Mouse (Mus musculus) liver, embryonic 14.5 days (tissue): ENCODE measurements around the gene Gpalpp1. TPM values are rescaled to one million over a fixed set of nuclear protein-coding genes. Genes with fewer than 3 reads are reported as not detected.

Source experiments
- ATAC-seq: fragments of 200-750 bp; cut with Nextera tagmentation; 2 replicates; pipeline ENCODE4 v1.8.0; 2017; ENCODE audit warnings: moderate number of reproducible peaks, mild to moderate bottlenecking, moderate library complexity; ENCODE audit not compliant: insufficient read depth
- DNase-seq, 3 experiments: peaks; one replicate each; pipeline ENCODE4 v3.0.0-alpha.2; 2012 to 2013; ENCODE audit warnings: low read depth in 3 of 3, low spot score in 3 of 3
- H3K27ac ChIP-seq: fragments of 300-500 bp; sonication (generic); 2 replicates; pipeline ENCODE4 v1.5.1; 2014; ENCODE audit warnings: moderate library complexity, mild to moderate bottlenecking, control low read depth, inconsistent platforms
- H3K27me3 ChIP-seq: fragments of 300-500 bp; sonication (generic); 2 replicates; pipeline ENCODE4 v1.6.1; 2014; ENCODE audit warnings: mild to moderate bottlenecking, low read length, moderate library complexity; ENCODE audit not compliant: control insufficient read depth, insufficient read depth
- H3K36me3 ChIP-seq: fragments of 300-500 bp; sonication (generic); replicated peaks from 2 replicates; pipeline ENCODE4 v1.6.1; 2014; ENCODE audit warnings: low read depth; ENCODE audit not compliant: control insufficient read depth, insufficient read depth
- H3K4me1 ChIP-seq, 2 experiments: fragments of 200-500 bp in 1 of 2; fragments of 300-500 bp in 1 of 2; sonication (generic) in 1 of 2; replicated peaks; 2 replicates each; pipeline ENCODE4 v1.6.1; 2012 to 2014; ENCODE audit warnings: antibody characterized with exemption in 1 of 2, inconsistent platforms in 1 of 2, low read length in 1 of 2; ENCODE audit not compliant: control insufficient read depth in 2 of 2, insufficient read depth in 2 of 2
- H3K4me2 ChIP-seq: fragments of 300-500 bp; sonication (generic); 2 replicates; pipeline ENCODE4 v1.6.1; 2014; ENCODE audit warnings: low read depth, mild to moderate bottlenecking, control low read depth, moderate library complexity
- H3K4me3 ChIP-seq, 2 experiments: fragments of 200-500 bp in 1 of 2; fragments of 300-500 bp in 1 of 2; sonication (generic) in 1 of 2; 2 replicates each; pipeline ENCODE4 v1.5.1; 2012 to 2014; ENCODE audit warnings: low read depth in 2 of 2, low read length in 2 of 2, mild to moderate bottlenecking in 2 of 2, control low read depth in 1 of 2, inconsistent platforms in 1 of 2, moderate library complexity in 1 of 2; ENCODE audit not compliant: insufficient read depth in 1 of 2
- H3K9ac ChIP-seq: fragments of 300-500 bp; sonication (generic); replicated peaks from 2 replicates; pipeline ENCODE4 v1.6.1; 2014; ENCODE audit warnings: mild to moderate bottlenecking, control low read depth, moderate library complexity
- H3K9me3 ChIP-seq: fragments of 300-500 bp; sonication (generic); 2 replicates; pipeline ENCODE4 v1.6.1; 2016; ENCODE audit warnings: low read length, mixed read lengths; ENCODE audit not compliant: control insufficient read depth
- CTCF ChIP-seq: IDR thresholded peaks from 2 replicates; pipeline ENCODE4 v1.5.1; 2016; ENCODE audit warnings: antibody characterized with exemption, low read depth, control low read depth
- EP300 ChIP-seq: IDR thresholded peaks from 2 replicates; pipeline ENCODE4 v1.6.1; 2016; ENCODE audit warnings: antibody characterized with exemption, low read depth
- WGBS: fragments of 180-500 bp; shearing (Covaris S2); extraction: QIAGEN DNeasy Blood & Tissue Kit; methylation state at CpG from one replicate; pipeline ENCODE4 v1.1.7; 2014; ENCODE audit not compliant: insufficient replicate concordance; 5-methylcytosine and 5-hydroxymethylcytosine counted together
- polyA plus RNA-seq, 2 experiments: library from polyadenylated mRNA; depleted of rRNA in 1 of 2; stranded (reverse) in 1 of 2; unstranded in 1 of 2; fragments of >200 nt; fragmentation: Nextera tagmentation in 1 of 2; extraction: Ambion mirVana in 1 of 2; gene quantifications; 2 replicates each; pipeline versions ENCODE4 v1.2.1 to v1.2.3; 2012 to 2014

Gene Gpalpp1
- polyA plus RNA-seq, 2 experiments, result 3.9 to 5.2 TPM

DNA sequence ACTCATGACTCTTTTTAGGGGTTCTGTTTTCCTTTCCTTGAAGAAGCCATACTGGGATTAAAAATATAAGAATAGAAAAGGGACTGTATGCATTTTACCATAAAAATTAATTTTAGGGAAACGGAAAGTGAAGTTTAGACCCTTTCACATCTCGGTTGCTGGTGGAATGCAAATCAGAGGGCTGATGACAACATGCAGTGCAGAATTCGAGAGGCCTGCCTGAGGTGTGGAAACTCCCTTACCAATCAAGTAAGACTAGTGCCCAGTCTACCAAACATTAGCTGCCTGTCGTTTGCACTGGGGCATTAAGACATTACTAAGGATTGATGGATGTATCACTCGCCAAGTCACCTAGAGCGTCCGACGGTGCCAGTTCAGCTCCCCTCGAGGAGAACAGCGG is 37.7 kb upstream of the Gpalpp1 start:
- Histone ChIP-seq H3K4me1 (peaks cover 17 to 30% of the 10 kb centered on the region in 2 experiments), H3K27ac (no peak overlapping the region), H3K9ac (no peak overlapping the region), H3K4me2 (no peak overlapping the region), H3K36me3 (no peaks in the 10 kb centered on the region), H3K27me3 (no peaks in the 10 kb centered on the region), H3K4me3 (no peak overlapping the region), H3K9me3 (no peaks in the 10 kb centered on the region)
- 79% methylated on average over 10 of the region's 10 CpGs for WGBS
- ATAC-seq (no peak), DNase-seq (no peak)
- no peak for TF ChIP-seq EP300
- TF ChIP-seq CTCF, result no peak

DNA sequence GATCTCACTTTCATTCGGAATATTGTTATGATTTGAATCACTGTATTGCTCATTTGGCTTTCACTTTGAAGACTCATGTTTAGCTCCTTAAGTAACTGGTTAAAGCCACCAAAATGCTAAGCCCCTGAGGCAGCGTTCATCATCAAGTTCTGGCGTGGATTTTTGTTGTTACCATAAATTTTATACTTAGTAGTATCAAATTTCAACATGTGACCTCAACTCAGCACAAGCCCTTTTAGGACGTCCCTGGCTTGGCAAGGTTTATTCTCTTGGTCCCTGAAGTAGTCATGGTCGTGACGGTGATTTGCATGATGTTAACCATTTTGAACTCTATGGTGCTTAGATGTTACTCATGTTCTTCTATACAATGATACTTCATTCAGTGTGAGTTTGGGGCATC is 36.5 kb upstream of the Gpalpp1 start:
- Histone ChIP-seq H3K9me3 (no peaks in the 10 kb centered on the region), H3K4me3 (no peak overlapping the region), H3K36me3 (no peaks in the 10 kb centered on the region), H3K9ac (no peak overlapping the region), H3K27me3 (no peaks in the 10 kb centered on the region), H3K4me2 (no peak overlapping the region), H3K4me1 (peaks cover 17 to 28% of the 10 kb centered on the region in 2 experiments), H3K27ac (no peak overlapping the region)
- no peak for ATAC-seq
- WGBS, result 68% methylated on average over 6 of the region's 6 CpGs
- no peak for TF ChIP-seq CTCF
- no peak for TF ChIP-seq EP300
- DNase-seq, result no peak

DNA sequence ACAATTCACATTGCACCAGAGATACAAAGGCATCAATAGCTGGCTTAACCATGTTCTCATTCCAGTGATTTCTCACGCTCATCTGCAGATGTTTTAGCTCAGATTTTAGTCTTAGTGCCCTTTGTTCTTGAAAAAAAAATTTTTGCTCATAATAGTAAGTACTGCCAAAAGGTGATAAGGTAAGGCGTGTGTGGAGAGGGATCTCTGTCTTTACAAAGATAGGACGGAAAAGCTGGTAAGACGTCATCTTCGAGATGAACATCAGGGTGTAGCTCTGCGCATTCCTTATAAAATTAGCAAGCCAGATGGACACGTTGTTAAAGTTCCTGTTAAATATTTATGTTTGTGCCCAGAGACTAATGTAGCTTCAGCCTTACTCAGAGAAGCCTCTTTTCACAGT is 35.3 kb upstream of the Gpalpp1 start:
- peaks cover 17 to 26% of the 10 kb centered on the region in 2 experiments for H3K4me1 ChIP-seq
- H3K9ac ChIP-seq, result 0 out of 2 replicates have a peak overlapping the region, but pooled peaks have one; percentile 20
- DNase-seq (peak; percentile 48 to 65 (median 51)), ATAC-seq (peak; percentile 84)
- peak overlapping the region; percentile 58 for H3K4me2 ChIP-seq
- H3K36me3 ChIP-seq, result no peaks in the 10 kb centered on the region
- H3K9me3 ChIP-seq, result no peaks in the 10 kb centered on the region
- WGBS, result 10% methylated on average over 7 of the region's 7 CpGs
- TF ChIP-seq EP300 (peak; percentile 72), CTCF (no peak)
- no peak overlapping the region for H3K4me3 ChIP-seq
- no peak overlapping the region for H3K27ac ChIP-seq
- no peaks in the 10 kb centered on the region for H3K27me3 ChIP-seq

DNA sequence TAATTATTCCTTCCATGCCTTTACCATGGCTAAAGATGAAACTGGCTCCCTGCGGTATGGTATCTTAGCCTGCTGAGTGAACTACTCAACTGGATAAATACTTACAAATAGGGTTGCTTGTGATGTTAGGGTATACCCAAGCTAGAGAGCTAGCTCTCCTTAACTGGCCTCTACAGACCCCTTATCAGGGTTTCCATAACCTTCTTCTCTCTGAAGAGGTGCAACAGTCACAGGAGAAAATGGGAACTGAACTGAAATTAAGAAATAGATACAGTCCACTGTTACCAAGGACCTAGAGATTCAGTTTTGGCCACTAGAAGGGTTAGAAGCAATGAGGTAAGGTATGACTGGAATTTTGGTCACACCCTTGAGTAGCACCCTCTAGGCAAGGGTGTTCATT is 34.7 kb upstream of the Gpalpp1 start:
- WGBS, result 30% methylated on average over 1 of the region's 1 CpGs
- ATAC-seq (peak; percentile 52), DNase-seq (no peak)
- Histone ChIP-seq H3K9ac (no peak overlapping the region), H3K36me3 (no peaks in the 10 kb centered on the region), H3K4me3 (no peak overlapping the region), H3K27ac (no peak overlapping the region), H3K4me1 (peaks cover 16 to 26% of the 10 kb centered on the region in 2 experiments), H3K27me3 (no peaks in the 10 kb centered on the region), H3K4me2 (peak overlapping the region; percentile 58), H3K9me3 (no peaks in the 10 kb centered on the region)
- TF ChIP-seq EP300 (no peak), CTCF (no peak)

DNA sequence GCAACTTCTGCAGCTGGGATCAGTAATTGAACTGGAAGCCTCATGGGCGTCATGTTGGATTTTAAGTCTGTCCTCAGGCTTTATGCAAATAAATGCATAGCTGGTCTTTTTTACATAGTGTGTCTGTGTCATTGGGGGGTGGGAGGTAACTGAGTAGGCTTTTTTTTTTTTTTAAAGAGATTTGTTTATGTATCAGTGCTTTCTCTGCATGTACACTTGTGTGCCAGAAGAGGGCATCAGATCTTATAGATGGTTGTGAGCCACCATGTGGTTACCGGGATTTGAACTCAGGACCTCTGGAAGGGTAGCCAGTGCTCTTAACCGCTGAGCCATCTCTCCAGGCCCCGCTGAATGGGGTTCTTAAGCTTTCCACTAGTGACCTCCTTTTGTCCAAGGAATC is 24.4 kb upstream of the Gpalpp1 start:
- 84% methylated on average over 4 of the region's 4 CpGs for WGBS
- ATAC-seq, result no peak
- no peak overlapping the region for H3K4me2 ChIP-seq
- H3K9me3 ChIP-seq, result no peaks in the 10 kb centered on the region
- TF ChIP-seq CTCF (0 out of 2 replicates have a peak, but pooled peaks have one; percentile 7), EP300 (no peak)
- no peak overlapping the region for H3K9ac ChIP-seq
- DNase-seq, result no peak
- H3K4me3 ChIP-seq, result no peak overlapping the region
- peaks cover 35% of the 10 kb centered on the region for H3K36me3 ChIP-seq
- no peaks in the 10 kb centered on the region for H3K27me3 ChIP-seq
- H3K4me1 ChIP-seq, result no peaks in the 10 kb centered on the region
- no peak overlapping the region for H3K27ac ChIP-seq
